Mouse (Mus musculus): Measurements from ENCODE around the gene Rwdd2b. TPM values are rescaled to one million over a fixed set of nuclear protein-coding genes. Genes with fewer than 3 reads are reported as not detected.

Gene Rwdd2b
- polyA plus RNA-seq, 1 experiment: 9.2 TPM

DNA sequence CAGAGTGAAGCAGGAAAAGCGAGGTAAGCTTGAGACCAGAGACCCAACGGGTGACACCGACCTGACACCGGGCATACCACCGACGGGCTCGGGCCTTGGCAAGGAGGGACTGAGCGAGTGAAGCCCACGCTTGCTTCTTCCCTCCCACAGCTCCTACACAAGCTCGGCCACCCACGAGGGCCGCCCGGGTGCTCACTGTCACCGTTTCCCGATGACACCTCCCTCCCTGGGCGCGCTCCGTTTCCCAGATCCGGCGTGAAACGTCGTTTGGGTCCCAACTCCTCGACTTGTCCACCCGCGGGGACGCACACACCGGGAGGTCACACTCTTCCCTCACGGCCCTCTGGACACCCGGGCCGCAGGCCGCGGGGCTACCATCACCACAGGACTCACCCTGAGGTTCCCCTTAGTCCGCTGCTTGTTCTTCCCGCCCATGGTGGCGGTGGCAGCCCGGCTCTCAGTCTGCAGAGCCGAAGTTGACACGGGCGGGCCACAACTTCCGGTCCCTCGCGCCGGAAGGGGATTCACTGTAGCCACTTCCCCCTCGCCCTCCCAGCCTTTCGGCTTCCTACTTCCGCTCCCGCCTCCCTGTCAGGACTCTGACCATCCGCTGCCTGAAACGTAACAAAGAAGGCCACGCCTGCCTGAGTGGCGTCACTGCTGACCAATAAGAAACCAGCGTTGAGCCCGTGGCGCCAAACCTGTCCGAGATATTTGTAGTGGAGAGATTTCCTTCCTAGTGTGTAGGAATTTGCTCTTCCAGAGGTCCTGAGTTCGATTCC is 8.1 kb downstream of the Rwdd2b start, which contains the start of gene Ltn1:
Gene Ltn1, minus strand, starts transcription at position 580 of the 782 bp plus-strand sequence.
- peak; percentile 74 for TF ChIP-seq POLR2A (IDR thresholded peaks at IDR 0.05; ENCODE audit: low read depth, low read length)
- no peak for TF ChIP-seq CTCF (IDR thresholded peaks at IDR 0.05; ENCODE audit: borderline replicate concordance, insufficient read depth, low read length)
- peak within 1 kb of the TSS; percentile 95 for H3K4me3 ChIP-seq (ENCODE audit: insufficient read depth, low read length)
- no peaks in the 10 kb centered on the region for H3K4me1 ChIP-seq (ENCODE audit: control insufficient read depth, insufficient read depth, low read length)
- no peak within 1 kb of the TSS for H3K27ac ChIP-seq (ENCODE audit: insufficient read depth, low read length)

DNA sequence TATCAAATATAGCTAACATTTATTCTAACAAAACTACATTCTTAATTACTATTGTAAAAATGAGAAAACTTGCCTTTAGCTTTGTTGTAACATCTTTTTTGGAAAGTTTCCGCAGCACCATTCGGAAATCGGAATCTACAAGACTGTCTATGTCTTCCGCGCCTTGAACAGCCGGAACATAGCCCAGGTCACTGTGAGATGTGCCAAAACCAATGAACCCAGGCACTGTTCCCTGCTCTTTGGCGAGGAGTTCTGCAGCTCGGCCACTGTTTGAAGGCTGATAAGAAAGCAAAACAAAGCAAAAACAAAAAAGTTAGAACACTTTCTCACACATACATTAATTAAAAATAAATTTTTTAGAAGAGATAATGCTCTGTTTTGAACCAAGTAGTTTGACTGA is 12.9 kb downstream of the Rwdd2b start:
- H3K4me3 ChIP-seq (ENCODE audit: insufficient read depth, low read length): no peak overlapping the region
- no peak overlapping the region for H3K27ac ChIP-seq (ENCODE audit: insufficient read depth, low read length)
- H3K4me1 ChIP-seq (ENCODE audit: control insufficient read depth, insufficient read depth, low read length): no peaks in the 10 kb centered on the region
- TF ChIP-seq POLR2A (IDR thresholded peaks at IDR 0.05; ENCODE audit: low read depth, low read length) (no peak), CTCF (IDR thresholded peaks at IDR 0.05; ENCODE audit: borderline replicate concordance, insufficient read depth, low read length) (no peak)

DNA sequence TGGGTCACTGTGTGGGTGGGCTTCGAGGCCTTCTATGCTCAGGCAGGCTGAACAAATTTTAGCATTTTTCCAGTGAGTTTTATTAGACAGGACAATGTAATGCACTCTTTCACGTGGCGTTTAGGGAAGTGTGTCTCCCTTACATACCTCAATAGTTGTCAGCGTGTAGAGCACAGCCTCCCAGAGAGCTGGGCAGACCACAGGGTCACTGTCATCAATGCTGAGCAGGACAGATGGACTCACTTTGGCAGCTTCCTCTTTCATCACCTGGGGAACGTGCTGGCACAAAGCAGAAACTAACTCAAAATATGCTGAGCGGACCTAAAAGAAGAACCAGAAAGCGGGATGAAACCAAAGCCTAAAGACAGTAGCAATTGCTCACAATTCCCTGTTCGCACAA is 19.7 kb downstream of the Rwdd2b start:
- TF ChIP-seq POLR2A (IDR thresholded peaks at IDR 0.05; ENCODE audit: low read depth, low read length) (no peak), CTCF (IDR thresholded peaks at IDR 0.05; ENCODE audit: borderline replicate concordance, insufficient read depth, low read length) (no peak)
- Histone ChIP-seq H3K27ac (ENCODE audit: insufficient read depth, low read length) (no peak overlapping the region), H3K4me1 (ENCODE audit: control insufficient read depth, insufficient read depth, low read length) (no peaks in the 10 kb centered on the region), H3K4me3 (ENCODE audit: insufficient read depth, low read length) (no peak overlapping the region)

DNA sequence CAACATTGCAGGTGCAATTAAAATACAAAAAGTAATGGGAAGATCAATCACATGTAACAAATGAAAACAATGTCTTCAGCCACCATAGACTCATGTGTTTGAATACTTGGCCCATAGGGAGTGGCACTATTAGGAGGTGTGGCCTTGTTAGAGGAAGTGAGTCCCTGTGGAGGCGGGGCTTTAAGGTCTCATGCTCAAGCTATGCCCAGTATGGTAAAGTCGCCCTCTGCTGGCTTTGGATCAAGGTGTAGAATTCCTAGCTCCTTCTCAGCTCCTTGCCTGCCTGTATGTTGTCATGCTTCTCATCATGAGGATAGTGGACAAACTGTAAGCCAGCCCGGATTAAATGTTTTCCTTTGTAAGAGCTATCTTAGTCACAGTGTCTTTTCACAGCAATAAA is 35.4 kb downstream of the Rwdd2b start:
- Histone ChIP-seq H3K27ac (ENCODE audit: insufficient read depth, low read length) (no peak overlapping the region), H3K4me1 (ENCODE audit: control insufficient read depth, insufficient read depth, low read length) (no peaks in the 10 kb centered on the region), H3K4me3 (ENCODE audit: insufficient read depth, low read length) (no peak overlapping the region)
- TF ChIP-seq CTCF (IDR thresholded peaks at IDR 0.05; ENCODE audit: borderline replicate concordance, insufficient read depth, low read length): no peak

DNA sequence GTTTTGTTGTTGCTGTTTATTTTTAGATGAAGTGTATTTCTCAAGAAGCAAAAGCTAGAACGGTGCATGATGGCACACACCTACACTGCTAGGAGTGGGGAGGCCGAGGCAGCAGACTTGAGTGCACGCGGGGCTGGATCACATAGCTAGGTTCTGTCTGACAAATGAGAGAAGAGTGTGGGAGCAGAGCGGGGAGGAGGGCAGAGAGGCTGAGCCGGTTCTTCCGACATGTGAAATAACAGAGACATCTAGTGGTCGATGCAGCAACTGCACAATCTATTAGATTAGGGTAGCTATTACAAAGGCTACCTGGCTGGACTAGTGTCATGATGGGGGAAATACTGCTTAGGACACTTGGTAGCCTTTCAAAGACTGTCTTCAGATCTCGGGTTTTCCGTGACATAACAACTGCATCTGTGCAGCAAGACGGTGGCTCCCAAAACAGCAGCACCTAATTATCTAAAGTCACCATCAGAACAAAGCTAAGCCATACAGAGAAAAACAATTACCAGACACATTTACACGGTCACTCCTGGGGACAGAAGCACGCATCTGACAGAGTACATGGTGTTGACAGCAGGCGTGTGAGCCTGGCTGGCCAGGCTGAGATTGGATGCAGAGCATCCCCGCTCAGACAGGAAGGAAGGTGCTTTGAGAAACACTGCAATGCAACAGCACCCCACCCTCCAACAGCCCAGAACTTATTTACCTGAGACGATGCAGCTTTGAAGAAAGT is 46.4 kb downstream of the Rwdd2b start:
- no peak overlapping the region for H3K27ac ChIP-seq (ENCODE audit: insufficient read depth, low read length)
- H3K4me1 ChIP-seq (ENCODE audit: control insufficient read depth, insufficient read depth, low read length): peaks cover 4% of the 10 kb centered on the region; the same call in 1 of the 2 replicates
- no peak overlapping the region for H3K4me3 ChIP-seq (ENCODE audit: insufficient read depth, low read length)
- TF ChIP-seq CTCF (IDR thresholded peaks at IDR 0.05; ENCODE audit: borderline replicate concordance, insufficient read depth, low read length): peak; percentile 39; the same call in 1 of the 2 replicates
- TF ChIP-seq POLR2A (IDR thresholded peaks at IDR 0.05; ENCODE audit: low read depth, low read length): no peak

DNA sequence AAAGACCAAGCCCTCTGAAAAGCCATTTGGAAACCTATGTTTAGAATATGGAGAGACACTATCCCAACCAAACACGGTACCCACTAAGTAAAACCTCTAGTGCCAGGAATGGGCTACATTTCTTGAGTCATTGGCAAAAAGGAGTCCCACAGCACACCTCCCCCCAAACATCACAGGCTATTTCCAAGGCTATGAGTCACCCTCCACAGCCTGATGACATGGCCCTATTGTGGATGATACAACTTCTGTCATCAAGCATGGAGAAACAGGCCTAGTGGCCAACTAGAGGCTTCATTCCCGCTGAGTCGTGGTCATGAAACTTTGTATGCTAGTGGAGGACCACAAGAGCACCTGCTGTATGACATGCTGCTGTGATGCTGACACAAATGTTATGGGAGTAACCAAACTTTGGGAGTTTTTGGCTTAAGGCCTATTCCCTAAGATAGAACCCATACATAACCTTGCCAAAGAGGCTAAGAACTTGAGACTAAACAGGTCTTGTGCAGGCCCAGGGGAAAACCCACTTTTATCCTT is 52.9 kb downstream of the Rwdd2b start:
- Histone ChIP-seq H3K4me1 (ENCODE audit: control insufficient read depth, insufficient read depth, low read length) (peaks cover 17% of the 10 kb centered on the region), H3K27ac (ENCODE audit: insufficient read depth, low read length) (no peak overlapping the region), H3K4me3 (ENCODE audit: insufficient read depth, low read length) (no peak overlapping the region)
- TF ChIP-seq CTCF (IDR thresholded peaks at IDR 0.05; ENCODE audit: borderline replicate concordance, insufficient read depth, low read length): no peak
- TF ChIP-seq POLR2A (IDR thresholded peaks at IDR 0.05; ENCODE audit: low read depth, low read length): no peak

DNA sequence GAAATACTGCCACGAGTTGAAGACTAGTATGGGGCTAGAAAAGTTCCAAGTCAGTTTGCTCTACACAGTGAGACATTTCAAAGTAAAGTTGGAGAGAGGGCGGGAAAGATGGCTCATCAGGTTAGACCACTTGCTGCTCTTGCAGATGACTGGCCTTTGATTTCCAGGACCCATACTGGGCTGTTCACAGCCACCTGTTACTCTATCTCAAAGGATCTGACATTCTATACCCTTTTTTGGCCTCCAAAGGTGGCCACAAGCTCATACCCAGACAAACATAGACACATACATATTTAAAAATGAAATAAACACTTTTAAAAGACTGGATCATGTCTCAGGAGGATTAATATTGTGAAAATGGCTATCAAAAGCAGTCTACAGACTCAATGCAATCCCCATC is 56.0 kb downstream of the Rwdd2b start:
- TF ChIP-seq POLR2A (IDR thresholded peaks at IDR 0.05; ENCODE audit: low read depth, low read length): no peak
- TF ChIP-seq CTCF (IDR thresholded peaks at IDR 0.05; ENCODE audit: borderline replicate concordance, insufficient read depth, low read length): no peak
- Histone ChIP-seq H3K4me1 (ENCODE audit: control insufficient read depth, insufficient read depth, low read length) (peaks cover 18% of the 10 kb centered on the region), H3K4me3 (ENCODE audit: insufficient read depth, low read length) (no peak overlapping the region), H3K27ac (ENCODE audit: insufficient read depth, low read length) (no peak overlapping the region)

Other genes with a start within 250 kb of the Rwdd2b start
- 15.6 and 17.8 TPM in 2 replicates for gene N6amt1, start 86.4 kb downstream of the Rwdd2b start, polyA plus RNA-seq (2011; ENCODE audit: insufficient read length, low read depth, missing spikeins)
- 34.4 and 39.4 TPM in 2 replicates for gene Ltn1, start 8.0 kb downstream of the Rwdd2b start, polyA plus RNA-seq (2011; ENCODE audit: insufficient read length, low read depth, missing spikeins)
- gene Usp16, start 14.1 kb upstream of the Rwdd2b start, polyA plus RNA-seq (2011; ENCODE audit: insufficient read length, low read depth, missing spikeins): 86.8 and 88.6 TPM in 2 replicates
- gene Cct8, start 55.3 kb upstream of the Rwdd2b start, polyA plus RNA-seq (2011; ENCODE audit: insufficient read length, low read depth, missing spikeins): 356 and 432 TPM in 2 replicates
- gene Map3k7cl, start 112.8 kb upstream of the Rwdd2b start, polyA plus RNA-seq (2011; ENCODE audit: insufficient read length, low read depth, missing spikeins): 12.5 and 13.5 TPM in 2 replicates

Measured in embryonic fibroblast, embryonic 13.5 days (primary cell).